Mouse (Mus musculus): ENCODE measurements around the gene Itsn2. TPM values are rescaled to one million over a fixed set of nuclear protein-coding genes. Genes with fewer than 3 reads are reported as not detected.
A peak's percentile ranks its signal among the peaks of the same experiment; 100 is the strongest.
"Not testable (repeated sequence)": the region's sequence is repeated elsewhere in the genome, so short reads cannot be mapped to it uniquely, and the experiment has no call there.

Itsn2 gene
- 27.1 and 53.5 TPM in 2 replicates for total RNA-seq (2015; ENCODE audit: low replicate concordance)
- total RNA-seq (2017; ENCODE audit: low replicate concordance): 53.4 and 60.5 TPM in 2 replicates

DNA sequence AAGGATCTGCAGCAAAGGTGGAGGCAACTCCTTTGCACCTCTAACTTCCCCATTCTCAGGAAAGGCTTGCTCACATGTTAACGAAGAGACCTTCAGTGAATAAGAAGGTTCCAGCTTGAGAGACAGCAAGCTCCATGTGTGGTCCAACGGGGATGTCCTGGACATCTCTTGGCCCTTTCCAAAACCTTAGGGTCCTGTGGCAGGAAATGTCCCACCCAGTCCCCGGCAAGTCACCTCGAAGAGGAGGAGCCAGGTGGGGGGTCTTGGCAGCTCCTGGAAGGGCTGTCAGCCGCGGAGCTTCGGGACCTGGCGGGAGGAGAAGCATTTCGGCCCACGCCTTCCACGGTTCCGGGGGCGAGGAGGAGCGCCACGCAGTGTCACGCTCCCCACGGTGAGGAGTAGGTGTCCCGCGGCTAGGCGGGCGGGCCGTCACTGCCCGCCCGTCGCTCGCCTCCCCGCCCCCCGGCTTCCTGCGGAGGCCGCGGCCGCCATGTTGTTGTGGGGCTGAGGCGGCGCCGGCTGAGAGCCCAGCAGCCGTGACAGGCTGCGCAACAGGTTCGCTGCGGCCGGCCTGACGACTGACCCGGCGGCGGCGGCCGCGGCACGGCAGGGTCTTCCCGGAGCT lies at the start of gene Itsn2, which contains the start of gene Gm3625:
TSS of gene Itsn2 (plus strand) at position 98 of the 625 bp plus-strand sequence.
TSS of gene Gm3625 (minus strand) at position 387 of the 625 bp plus-strand sequence.
- peak; percentile 93 for ATAC-seq (replicated peaks; ENCODE audit: low FRiP score, poor library complexity, severe bottlenecking)

GRCm38 (mm10) chr12:4544400-4544919 lies 48.0 kb upstream of the Itsn2 start:
- ATAC-seq (replicated peaks; ENCODE audit: low FRiP score, poor library complexity, severe bottlenecking): no peak

DNA sequence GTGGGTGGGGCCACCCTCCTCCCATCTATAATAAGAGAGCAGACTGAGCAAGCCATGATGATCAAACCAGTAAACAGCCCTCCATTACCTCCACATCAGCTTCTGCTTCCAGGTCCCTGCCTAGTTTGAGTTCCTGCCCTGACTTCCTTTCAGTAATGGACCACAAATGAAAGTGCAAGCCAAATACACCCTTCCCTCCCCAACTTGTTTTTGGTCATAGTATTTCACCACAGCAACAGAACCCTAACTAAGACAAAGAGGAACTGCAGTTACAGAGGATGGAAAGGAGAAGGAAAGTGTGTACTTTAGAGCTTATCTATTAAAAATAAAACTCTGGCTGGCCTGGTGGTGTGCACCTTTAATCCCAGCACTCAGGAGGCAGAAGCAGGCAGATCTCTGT lies 47.0 kb upstream of the Itsn2 start:
- ATAC-seq (replicated peaks; ENCODE audit: low FRiP score, poor library complexity, severe bottlenecking): no peak

DNA sequence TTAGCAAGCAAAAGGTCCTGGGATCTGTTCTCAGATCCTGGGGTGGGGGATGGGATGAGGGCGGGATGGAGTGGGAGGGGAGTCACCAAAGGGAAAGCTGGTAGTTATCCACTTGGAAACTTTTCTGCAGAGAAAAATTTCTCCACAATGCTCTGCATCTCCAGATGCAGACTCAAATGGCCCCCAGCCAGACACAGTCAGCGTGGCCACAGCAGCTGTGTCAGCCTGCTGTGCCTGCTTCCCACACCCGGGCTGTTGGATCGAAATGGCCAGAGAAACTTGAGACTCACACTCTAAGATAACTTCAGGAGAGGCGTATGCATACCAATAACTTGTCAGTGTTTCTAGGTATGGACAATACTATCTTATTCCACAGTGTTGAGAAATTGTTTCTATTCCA lies 45.9 kb upstream of the Itsn2 start:
- no peak for ATAC-seq (replicated peaks; ENCODE audit: low FRiP score, poor library complexity, severe bottlenecking)

GRCm38 (mm10) chr12:4547557-4547956 lies 44.9 kb upstream of the Itsn2 start:
- ATAC-seq (replicated peaks; ENCODE audit: low FRiP score, poor library complexity, severe bottlenecking): no peak

DNA sequence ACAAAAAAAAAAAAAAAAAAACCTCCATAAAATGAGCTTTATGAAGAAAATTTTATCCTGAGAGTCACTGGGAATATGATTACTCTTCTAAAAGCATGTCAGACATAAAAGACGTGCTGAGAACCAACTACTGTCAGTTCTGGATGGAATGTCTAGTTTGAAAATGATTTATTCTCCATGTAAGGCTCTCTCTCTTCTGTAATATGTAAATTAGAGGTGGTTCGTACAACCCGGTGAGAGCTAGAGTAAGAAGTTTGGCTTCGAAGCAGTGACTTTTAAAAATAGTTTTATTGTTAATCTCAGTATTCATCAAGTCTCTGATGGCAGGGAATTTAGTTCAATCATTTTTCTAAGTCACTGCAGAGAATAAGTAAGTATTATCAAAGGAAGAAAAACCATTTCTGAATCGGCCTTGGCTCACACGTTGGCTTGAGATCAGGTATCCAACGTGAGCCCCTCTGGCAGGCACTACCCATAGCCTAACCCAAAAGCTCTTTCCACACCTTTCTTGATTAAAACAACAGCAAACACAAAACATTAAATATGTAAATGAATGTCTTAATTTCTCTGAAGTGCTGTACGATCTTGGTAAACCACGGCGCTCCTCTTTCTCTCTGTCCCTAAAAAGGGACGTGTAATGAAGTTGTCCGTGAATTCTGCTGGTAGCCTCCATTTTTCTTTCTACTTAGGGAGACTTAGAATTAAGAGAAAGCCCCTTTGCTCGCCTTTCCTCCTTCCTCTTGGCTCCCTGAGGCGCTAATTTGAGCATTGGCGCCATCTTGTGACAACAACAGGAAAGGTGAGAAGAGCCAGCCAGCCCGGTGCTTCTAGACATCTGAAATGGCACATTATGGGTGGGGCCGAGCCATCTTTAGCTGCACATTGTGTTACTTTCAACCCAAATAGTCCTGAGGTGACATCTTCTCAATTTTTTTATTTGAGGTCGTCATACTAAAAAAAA lies 44.1 kb upstream of the Itsn2 start:
- ATAC-seq (replicated peaks; ENCODE audit: low FRiP score, poor library complexity, severe bottlenecking): no peak

GRCm38 (mm10) chr12:4553704-4554103 lies 38.7 kb upstream of the Itsn2 start:
- ATAC-seq (replicated peaks; ENCODE audit: low FRiP score, poor library complexity, severe bottlenecking): not testable (repeated sequence)

DNA sequence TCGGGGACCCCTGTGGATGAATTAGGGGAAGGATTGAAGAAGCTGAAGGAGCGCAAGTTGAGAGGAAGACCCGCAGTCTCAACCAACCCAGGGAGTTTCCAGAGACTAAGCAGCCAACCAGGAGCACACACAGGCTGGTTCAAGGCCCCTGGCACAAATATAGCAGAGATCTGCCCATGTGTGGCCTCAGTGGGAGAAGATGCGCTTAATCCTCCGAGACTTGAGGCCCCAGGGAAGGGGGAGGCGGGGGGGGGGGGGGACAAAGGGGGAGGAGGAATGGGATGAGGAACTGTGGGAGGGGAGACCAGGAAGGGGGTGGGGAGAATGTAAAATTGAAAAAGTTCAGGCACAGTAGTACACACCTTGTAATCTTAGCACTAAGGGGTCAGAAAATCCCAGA lies 37.0 kb upstream of the Itsn2 start:
- no peak for ATAC-seq (replicated peaks; ENCODE audit: low FRiP score, poor library complexity, severe bottlenecking)

- ATAC-seq (replicated peaks; ENCODE audit: low FRiP score, poor library complexity, severe bottlenecking): no peak
Observed at GRCm38 (mm10) chr12:4556891-4557290, 35.5 kb upstream of the Itsn2 start.

GRCm38 (mm10) chr12:4557436-4557835 lies 35.0 kb upstream of the Itsn2 start:
- no peak for ATAC-seq (replicated peaks; ENCODE audit: low FRiP score, poor library complexity, severe bottlenecking)

DNA sequence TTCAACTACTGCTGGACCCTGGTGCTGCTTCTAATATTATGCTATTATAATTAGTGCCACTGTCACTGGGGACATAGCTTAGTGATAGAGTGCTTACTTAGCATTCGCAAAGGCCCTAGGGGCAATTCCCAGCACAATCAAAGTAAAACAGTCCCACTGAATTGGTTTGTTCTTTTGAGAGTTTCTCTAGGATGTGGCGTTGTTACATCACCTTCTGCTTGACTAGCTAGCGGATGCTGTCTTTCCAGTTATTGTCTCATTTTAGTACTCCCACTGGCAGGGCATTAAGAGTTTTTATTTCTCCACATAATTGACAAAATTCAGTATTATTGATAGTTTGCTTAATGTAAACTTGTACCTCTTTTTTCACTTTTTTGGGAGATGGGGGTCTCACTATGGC lies 34.4 kb upstream of the Itsn2 start:
- no peak for ATAC-seq (replicated peaks; ENCODE audit: low FRiP score, poor library complexity, severe bottlenecking)

- no peak for ATAC-seq (replicated peaks; ENCODE audit: low FRiP score, poor library complexity, severe bottlenecking)
Observed at GRCm38 (mm10) chr12:4558475-4559279, 33.8 kb upstream of the Itsn2 start.

DNA sequence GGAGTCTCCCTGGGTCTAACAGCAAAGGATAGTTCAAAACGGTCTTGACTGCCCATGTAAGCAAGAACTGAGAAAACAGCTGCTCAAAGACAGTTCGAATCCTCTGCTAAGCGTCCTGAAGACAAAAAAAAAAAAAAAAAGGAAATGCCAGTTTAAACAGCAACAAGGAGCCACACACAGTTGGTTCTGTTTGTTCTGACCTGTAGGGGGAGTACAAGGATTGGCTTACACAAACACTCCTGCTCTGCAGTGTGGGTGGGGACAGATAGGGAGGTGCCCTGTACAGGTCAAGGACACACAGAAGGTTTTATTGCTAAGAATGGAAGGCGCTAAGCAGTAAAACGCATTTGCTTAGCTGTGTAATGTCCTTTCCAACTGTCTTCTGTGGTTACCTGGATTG lies 20.6 kb upstream of the Itsn2 start:
- peak; percentile 90 for ATAC-seq (replicated peaks; ENCODE audit: low FRiP score, poor library complexity, severe bottlenecking)

GRCm38 (mm10) chr12:4574065-4574464 lies 18.4 kb upstream of the Itsn2 start:
- no peak for ATAC-seq (replicated peaks; ENCODE audit: low FRiP score, poor library complexity, severe bottlenecking)

- no peak for ATAC-seq (replicated peaks; ENCODE audit: low FRiP score, poor library complexity, severe bottlenecking)
Observed at GRCm38 (mm10) chr12:4582326-4582725, 10.1 kb upstream of the Itsn2 start.

DNA sequence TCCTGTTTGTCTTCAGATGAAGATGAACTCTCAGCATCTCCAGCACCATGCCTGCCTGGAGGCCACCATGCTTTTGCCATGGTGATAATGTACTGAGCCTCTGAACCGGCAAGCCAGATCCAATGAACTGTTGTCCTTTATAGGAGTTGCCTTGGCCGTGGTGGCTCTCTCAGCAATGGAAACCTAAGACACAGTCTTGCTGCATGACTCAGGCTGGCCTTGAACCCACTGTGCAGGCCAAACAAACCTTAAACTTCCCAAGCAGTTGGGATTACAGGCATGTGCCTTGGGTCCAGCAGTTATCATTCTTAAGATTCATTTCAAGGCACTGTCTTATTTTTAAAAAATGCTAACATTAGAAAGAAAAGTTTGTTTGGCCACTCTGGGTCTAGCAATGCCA lies 4.6 kb upstream of the Itsn2 start:
- no peak for ATAC-seq (replicated peaks; ENCODE audit: low FRiP score, poor library complexity, severe bottlenecking)

DNA sequence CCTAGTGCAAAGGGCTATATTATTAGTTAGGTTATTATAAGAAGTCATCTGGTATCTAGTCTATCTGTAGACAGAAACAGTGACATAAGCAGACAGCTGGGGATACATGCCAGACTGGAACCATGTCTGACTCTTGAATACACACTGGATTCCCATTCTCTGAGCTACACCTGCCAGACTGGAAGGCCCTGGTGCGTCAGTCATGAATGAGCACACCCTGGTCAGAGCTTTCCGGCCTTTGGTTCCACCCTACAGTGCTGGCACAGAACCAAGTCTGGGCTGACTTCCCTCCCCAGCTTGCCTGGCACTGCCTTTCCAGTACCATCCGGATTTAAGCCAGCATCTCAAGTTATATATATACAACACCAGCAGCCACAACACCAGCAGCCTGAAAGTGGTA lies 3.8 kb upstream of the Itsn2 start:
- no peak for ATAC-seq (replicated peaks; ENCODE audit: low FRiP score, poor library complexity, severe bottlenecking)

- ATAC-seq (replicated peaks; ENCODE audit: low FRiP score, poor library complexity, severe bottlenecking): no peak
Observed at GRCm38 (mm10) chr12:4592025-4592424, 413 bp upstream of the Itsn2 start.

DNA sequence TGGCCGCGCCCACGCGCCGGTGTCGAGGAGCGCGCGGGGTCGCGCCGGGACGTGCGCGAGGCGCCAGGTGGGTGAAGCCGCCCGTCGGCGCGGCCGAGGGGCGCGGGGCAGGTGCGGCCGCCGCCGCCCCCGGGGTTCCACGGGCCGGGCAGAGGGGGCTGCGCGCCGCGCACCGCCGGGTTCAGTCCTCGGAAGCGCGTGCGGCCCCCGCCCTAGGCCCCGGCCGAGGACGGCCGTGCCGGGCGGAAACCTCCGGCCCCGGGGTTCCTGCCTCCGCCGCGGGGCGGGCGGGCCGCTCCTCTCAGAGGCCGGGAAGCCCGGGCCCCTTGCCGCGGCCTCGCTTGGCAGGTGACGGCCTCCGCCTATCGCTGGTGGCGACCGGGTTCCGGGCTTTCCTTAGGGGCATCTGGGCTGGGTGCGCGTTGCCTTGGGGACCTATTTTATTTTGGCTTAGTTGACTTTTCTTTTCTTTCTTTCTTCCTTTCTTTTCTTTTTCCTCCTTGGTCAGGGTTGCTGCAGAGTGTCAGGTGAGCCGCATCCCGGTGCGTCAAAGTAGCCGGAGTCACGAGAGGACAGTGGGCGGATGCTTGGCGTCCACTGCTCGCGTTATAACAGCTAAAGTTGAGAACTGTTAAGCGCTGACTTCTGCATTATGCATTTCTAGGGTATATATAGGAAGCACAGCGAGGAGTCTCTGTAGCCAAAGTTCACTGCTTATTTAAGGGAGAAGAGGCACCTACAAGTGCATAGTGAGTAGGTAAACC lies 910 bp downstream of the Itsn2 start:
- ATAC-seq (replicated peaks; ENCODE audit: low FRiP score, poor library complexity, severe bottlenecking): peak; percentile 78

Data from erythroblast, adult 5-6 weeks (primary cell).